Mouse (Mus musculus) gonadal fat pad, adult 2 months (tissue): ENCODE data around the gene Cd3e. TPM values are rescaled to one million over a fixed set of nuclear protein-coding genes. Genes with fewer than 3 reads are reported as not detected.
"Not testable (repeated sequence)": the region's sequence is repeated elsewhere in the genome, so short reads cannot be mapped to it uniquely, and the experiment has no call there.

ENCODE experiments used
- DNase-seq: peaks from one replicate; pipeline ENCODE4 v3.0.0-alpha.2; 2012; ENCODE audit warnings: low read depth
- polyA plus RNA-seq: library from polyadenylated mRNA; depleted of rRNA; stranded (reverse); fragments of >200 nt; gene quantifications from 2 replicates; pipeline ENCODE4 v1.2.3, GENCODE M21; 2012; rRNA removed

Cd3e gene
- polyA plus RNA-seq, 1 experiment, result 0.58 TPM

GRCm38 (mm10) chr9:44979806-44980205 is 29.6 kb downstream of the Cd3e start:
- DNase-seq, result no peak

DNA sequence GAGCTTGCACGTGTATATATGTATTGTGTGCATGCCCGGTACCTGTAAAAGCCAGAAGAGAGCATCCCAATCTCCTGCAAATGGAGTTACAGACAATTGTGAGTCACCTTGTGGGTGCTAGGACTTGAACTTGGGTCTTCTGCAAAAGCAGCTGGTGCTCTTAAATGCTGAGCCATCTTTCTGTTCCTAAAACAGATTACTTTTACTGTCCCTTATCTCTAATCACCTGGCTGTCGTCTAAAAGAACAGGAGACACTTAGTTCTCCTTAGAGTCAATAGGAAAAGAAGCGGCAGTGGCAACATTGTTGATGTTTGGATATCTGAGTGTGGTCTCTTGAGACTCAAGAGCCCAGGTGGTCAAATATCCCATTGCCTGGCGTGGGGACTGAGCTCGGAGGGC is 31.6 kb downstream of the Cd3e start:
- DNase-seq, result no peak

GRCm38 (mm10) chr9:44969450-44969849 is 40.0 kb downstream of the Cd3e start:
- DNase-seq, result no peak

GRCm38 (mm10) chr9:44967763-44968162 is 41.7 kb downstream of the Cd3e start:
- not testable (repeated sequence) for DNase-seq

GRCm38 (mm10) chr9:44966815-44967242 is 42.6 kb downstream of the Cd3e start:
- DNase-seq, result peak; percentile 58

DNA sequence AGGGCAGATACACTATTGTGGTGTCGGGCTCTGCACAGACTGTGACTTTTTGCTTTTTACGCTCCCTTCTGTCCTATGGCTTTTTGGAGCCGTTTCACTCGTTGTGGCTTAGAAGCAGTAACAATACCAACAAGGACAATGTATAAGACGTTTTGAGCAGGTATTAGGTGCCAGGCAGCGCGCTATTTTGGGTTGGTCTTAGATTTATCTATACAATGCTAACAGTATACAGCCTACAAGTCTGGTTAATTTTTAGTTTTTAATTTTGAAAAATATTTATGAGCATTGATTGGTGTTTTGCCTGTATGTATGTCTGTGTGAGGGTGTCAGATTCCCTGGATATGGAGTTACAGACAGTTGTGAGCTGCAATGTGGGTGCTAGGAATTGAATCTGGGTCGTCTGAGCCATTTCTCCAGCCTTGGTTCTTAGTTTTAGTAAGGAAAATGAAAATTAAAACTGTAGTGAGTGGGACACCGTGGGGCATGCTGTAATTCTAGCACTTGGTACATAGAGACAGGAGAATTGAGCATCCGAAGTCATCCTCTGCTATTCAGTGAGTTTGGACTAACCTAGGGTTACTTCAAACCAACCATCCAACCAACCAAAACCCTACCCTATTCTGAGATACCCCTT is 43.5 kb downstream of the Cd3e start:
- DNase-seq, result no peak

DNA sequence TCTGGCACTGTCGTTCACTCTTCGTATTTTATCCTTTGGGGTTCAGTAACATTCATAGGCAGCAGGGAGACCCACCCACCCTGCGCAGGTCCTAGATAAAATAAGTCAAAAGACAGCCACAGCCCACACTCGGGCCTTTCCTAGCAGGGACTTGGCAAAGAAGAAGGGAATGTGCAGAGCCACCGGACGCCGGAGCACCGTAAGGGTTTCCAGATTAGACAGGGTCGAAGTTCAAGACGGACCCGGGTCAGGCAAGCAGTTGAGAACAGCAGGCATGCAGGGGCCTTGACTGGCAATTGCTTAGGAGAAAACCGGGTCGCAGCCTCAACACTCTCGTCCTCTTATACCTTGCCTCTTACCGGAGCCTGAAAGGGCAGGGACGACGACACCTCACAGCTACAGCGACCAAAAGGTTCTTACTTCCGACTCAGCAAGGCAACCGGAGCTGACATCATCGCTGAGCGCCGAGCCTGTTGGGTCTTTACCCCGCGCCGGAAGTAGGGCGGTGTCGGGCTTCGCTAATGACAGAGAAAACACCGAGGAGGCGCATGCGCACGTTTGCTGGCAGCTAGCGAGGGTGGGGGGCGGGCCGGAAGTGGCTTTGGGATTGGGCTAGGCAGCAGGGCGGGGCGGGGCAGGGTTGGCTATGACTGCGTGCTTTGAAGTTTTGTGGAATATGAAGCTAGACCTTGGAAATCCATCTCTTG is 44.1 kb downstream of the Cd3e start, which contains the start of gene Ube4a:
Gene Ube4a, minus strand, starts transcription at position 475 of the 707 bp plus-strand sequence.
- DNase-seq, result peak; percentile 85

- DNase-seq, result no peak
Measured at GRCm38 (mm10) chr9:44954432-44954831, 55.0 kb downstream of the Cd3e start.

Other genes starting within 250 kb of the Cd3e start
- 60.6 and 60.8 TPM in 2 replicates for gene Arcn1, start 241.8 kb downstream of the Cd3e start, polyA plus RNA-seq
- gene Ift46, start 241.7 kb downstream of the Cd3e start, polyA plus RNA-seq, result 55.0 and 67.3 TPM in 2 replicates
- 2.9 and 3.3 TPM in 2 replicates for gene Tmem25, start 210.3 kb downstream of the Cd3e start, polyA plus RNA-seq
- 1.3 and 3.0 TPM in 2 replicates for gene Ttc36, start 206.6 kb downstream of the Cd3e start, polyA plus RNA-seq
- 12.9 and 19.1 TPM in 2 replicates for gene Kmt2a, start 128.3 kb downstream of the Cd3e start, polyA plus RNA-seq
- 338 and 450 TPM in 2 replicates for gene Atp5l, start 88.9 kb downstream of the Cd3e start, polyA plus RNA-seq
- gene Ube4a, start 44.0 kb downstream of the Cd3e start, polyA plus RNA-seq, result 17.0 and 21.1 TPM in 2 replicates
- 0.28 and 0.31 TPM in 2 replicates for gene Cd3g, start 29.2 kb downstream of the Cd3e start, polyA plus RNA-seq
- 0.22 and 0.36 TPM in 2 replicates for gene Cd3d, start 27.8 kb downstream of the Cd3e start, polyA plus RNA-seq
- 28.8 and 30.3 TPM in 2 replicates for gene Mpzl2, start 30.2 kb upstream of the Cd3e start, polyA plus RNA-seq
- gene Mpzl3, start 45.6 kb upstream of the Cd3e start, polyA plus RNA-seq, result 5.8 and 7.3 TPM in 2 replicates
- 5.9 and 7.4 TPM in 2 replicates for gene Jaml, start 69.6 kb upstream of the Cd3e start, polyA plus RNA-seq
- gene Scn2b, start 108.2 kb upstream of the Cd3e start, polyA plus RNA-seq, result 3.4 and 5.9 TPM in 2 replicates
- 0.32 and 0.61 TPM in 2 replicates for gene Scn4b, start 128.8 kb upstream of the Cd3e start, polyA plus RNA-seq
- 0.18 and 0.37 TPM in 2 replicates for gene BC049352, start 172.4 kb upstream of the Cd3e start, polyA plus RNA-seq
- gene Tmprss4, start 194.5 kb upstream of the Cd3e start, polyA plus RNA-seq, result 0.36 and 0.41 TPM in 2 replicates